Mouse (Mus musculus) spleen, adult 12 weeks (tissue): Measurements from ENCODE around the gene Ofd1.
A peak's percentile ranks its signal among the peaks of the same experiment; 100 is the strongest.

Experiments used
- DNase-seq: peaks from one replicate; pipeline ENCODE4 v3.0.0; 2022; ENCODE audit warnings: low spot score

Ofd1 gene

GRCm38 (mm10) chrX:166440616-166441063 is at the start of gene Ofd1:
TSS of gene Ofd1 (minus strand) at chrX:166440704.
- DNase-seq, result peak; percentile 76

- peak; percentile 83 for DNase-seq
These were observed 39.0 kb upstream of the Ofd1 start, which contains the start of gene Rab9 for GRCm38 (mm10) chrX:166479365-166479983. TSS of gene Rab9 (minus strand) at chrX:166479867.

DNA sequence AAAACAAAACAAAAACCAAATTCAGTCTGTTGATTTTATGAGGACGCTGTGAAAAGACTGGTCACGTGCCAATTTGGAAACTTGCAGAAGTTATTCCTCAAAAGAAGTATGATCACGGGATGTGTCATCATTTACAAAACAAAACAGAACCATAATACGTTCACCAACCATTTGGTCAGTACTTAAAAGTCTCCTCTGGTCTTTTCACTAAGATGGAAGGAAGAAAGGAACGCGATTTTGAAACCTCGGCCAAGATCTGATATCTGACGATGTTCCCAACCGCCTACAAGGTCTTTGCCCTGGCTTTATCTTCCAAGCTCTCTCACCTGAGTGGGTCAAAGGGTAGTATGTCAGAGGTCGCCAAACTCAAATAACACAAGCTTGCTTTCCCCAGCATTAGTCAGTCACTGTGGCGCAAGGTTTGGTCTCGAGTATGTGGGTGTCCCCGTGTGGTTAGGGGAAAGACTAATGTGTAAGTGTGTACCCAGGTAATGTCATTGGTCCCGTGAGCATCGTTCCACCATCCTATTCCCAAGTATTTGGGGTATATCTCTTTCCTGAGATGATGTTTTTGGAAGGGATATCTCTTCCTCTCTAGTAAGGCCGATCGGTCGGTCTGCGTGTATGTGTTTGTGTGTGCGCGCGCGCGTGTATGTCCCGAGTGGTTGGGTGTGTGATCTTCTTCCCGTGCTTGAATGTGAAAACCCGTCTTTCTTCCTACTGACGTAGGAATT is 38.3 kb upstream of the Ofd1 start:
- peak; percentile 1 for DNase-seq

DNA sequence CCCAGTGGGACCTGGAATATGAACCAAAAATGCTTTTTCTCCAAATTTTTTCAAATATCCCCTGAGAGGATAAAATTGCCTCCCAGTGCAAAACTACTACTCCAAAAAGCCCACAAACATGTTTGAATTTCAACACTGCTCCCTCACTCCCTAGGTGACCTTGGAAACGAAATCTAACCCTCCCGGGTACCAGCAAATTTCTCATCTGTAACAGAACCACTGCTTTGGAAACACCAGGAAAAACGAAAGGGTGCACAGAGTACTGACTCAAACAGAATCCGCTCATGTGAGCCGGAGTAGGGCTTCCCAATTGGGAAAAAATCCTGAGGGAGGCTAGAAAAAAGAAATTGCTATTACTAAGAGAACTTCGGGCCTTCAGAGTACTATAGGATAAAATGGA is 36.9 kb upstream of the Ofd1 start:
- DNase-seq, result no peak

DNA sequence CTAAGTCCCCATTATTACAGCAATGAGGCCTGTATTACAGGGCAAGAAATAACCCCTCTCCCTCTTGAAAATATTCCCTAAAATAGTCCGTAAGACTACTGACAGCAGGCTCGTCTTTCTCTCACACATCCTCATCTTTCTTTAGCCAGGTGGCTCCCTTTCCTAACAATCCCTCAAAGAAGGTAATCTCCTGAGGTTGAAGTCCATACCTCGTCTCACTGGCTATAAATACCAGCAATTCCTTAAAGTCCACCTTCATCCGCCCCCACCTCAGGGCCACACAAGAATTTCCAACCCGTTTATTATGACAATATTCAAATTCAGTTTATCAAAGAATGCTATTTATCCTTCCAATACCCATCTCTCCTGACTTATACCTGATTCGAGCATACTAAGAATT is 32.1 kb upstream of the Ofd1 start:
- DNase-seq, result no peak

- no peak for DNase-seq
These were observed 27.8 kb upstream of the Ofd1 start for GRCm38 (mm10) chrX:166468321-166468720.

DNA sequence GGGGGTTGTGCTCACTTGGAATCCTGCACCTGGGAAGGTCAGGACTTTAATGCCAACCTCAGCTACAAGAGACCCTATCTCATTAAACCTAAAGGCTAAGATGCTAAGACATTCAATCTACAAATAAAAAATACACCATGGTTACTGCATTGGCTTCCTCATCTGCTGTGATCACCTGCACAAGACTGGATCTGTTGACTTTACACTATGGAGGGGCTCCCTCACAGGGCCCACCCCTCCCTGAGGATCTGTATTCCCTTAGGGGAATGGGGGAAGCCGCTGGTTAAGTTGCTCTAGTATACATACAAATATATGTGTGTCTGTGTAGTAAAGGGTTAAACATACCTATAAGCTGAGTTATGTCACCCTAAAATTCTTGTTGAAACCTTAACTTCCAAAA is 15.0 kb upstream of the Ofd1 start:
- no peak for DNase-seq

DNA sequence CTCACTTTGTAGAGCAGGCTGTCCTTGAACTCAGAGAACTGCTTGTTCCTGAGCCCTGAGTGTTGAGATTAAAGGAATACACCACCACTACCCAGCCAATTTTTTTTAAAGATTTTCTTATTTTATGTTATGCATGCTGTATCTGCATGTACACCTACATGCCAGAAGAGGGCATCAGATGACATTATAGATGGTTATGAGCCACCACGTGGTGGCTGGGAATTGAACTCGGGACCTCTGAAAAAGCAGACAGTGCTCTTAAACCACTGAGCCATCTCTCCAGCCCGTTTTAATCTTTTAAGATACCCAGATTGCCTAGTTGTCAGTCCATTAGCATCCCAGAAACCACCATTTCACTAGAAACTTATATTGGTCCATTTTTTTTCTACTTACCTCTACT is 13.8 kb upstream of the Ofd1 start:
- DNase-seq, result no peak

GRCm38 (mm10) chrX:166453532-166453931 is 13.0 kb upstream of the Ofd1 start:
- DNase-seq, result no peak

DNA sequence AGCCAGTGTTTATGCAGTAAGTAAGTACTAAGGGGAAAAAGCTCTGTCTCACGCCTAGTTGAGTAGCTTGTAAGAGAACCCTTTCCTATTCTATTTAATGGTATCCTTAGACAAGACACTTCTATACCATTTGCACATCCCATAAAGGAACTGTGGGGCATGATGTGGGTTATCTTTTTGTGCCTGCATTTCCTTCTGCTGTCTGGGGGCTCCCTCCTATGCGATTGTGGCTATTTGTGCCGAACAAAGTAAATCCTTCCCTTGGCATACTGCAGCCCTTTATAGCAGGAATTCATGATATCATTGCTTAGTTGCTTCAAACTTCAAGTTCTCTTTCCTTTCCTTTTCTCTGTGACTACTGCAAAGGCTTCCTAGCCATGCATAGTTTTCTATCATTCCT is 4.0 kb upstream of the Ofd1 start:
- DNase-seq, result no peak

DNA sequence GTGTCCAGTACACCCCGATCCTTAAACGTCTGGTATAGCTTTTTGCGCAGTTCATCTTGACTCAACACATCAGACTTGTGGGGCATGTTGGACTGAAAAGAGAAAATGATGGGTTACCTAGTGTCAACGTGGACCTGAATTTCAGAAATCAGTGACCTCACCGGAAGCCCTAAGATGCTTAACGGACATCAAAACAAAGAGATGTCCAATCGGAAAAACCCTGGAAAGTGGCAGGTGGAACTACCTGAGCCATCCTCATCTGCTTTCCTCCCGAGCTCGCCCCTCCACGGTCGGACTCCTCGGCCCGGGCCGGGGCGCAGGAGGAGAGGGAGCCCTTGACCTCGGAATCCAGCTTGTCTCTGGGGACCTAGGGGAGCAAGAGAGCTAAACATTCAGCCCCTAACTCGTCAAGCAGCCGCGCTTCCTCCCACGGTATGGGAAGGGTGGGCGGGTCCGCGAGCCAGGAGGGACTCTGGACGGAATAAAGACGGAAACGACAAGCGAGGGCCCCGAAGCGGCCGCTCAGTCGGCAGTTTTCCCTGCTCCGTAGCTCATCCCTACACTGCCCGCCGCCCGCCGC is 378 bp downstream of the Ofd1 start, which contains the start of gene Trappc2:
TSS of gene Trappc2 (plus strand) at position 539 of the 580 bp plus-strand sequence.
- no peak for DNase-seq

DNA sequence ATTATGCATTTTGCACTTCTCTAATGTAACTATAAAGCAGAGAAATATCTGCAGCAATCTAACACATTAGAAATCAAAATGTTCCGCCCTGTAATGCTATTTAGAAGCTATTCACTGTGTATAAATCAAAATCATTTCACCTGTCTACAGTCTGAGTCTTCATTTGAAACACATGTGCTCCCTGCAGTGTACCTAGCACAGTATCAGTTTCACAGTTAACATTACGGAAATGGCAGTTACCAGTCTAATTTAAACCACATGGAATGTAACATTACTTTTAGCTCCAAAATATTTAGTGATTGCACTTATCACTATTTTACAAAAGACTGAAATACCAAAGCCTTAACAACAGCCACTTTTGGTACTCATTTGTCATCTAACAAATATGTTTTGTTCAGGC is 5.7 kb downstream of the Ofd1 start:
- no peak for DNase-seq

DNA sequence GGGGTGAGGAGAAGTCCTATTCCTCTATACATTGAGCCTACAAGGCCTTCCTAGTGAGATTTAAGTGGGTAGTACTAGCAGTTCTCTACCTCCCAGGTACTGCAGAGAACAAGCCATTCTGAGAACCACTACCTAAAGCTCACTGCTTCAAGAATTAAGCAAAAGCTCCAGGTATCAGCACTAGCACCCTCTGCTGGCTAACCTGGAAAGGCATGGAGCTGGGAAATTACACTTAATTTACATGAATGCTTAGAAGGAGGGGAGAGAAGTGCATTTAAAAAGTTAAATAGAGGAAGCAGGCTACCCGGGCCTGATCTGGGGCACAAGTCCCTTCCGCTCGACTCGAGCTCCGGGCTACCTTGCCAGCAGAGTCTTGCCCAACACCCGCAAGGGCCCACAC is 24.3 kb downstream of the Ofd1 start:
- no peak for DNase-seq

- no peak for DNase-seq
These were observed 32.6 kb downstream of the Ofd1 start for GRCm38 (mm10) chrX:166407865-166408264.

GRCm38 (mm10) chrX:166393753-166394152 is 46.8 kb downstream of the Ofd1 start:
- no peak for DNase-seq

DNA sequence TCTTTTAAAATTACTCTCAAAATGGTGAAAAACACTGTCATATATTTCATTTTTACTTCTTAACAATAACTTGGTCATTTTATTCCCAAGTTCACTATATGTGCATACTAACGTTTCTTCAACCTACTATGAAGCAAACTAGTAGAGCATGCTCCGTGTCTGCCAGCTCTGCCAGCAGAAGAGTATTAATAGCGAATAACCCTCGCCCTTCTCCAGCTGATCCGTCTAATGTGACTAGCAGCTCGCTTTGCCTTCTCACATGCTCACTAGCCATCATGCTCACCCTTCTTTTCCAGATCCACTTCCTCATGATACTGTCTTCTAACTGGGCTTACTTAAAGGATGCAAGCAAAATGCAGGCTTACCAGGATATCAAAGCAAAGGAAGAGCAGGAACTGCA is 53.8 kb downstream of the Ofd1 start:
- no peak for DNase-seq

- no peak for DNase-seq
These were observed 55.6 kb downstream of the Ofd1 start for GRCm38 (mm10) chrX:166384935-166385334.

DNA sequence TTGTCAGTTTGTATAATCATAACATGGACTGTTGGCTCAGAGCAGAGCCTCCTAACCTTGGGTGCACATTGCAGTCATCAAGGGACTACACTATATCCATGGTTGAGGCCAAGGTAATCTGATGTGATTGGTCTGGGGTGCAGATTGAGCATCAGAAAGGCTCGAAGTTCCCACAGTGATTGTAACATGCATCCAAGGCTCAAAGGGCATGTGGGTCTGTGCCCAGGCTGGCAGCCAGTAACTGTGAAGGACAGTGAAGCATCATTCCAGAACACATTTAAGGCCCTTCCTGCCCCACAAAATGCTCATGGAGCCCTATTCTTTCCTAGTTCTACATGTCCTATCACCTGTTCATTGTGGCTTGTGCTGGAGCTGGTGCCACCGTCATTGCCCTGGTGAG is 56.9 kb downstream of the Ofd1 start:
- no peak for DNase-seq

DNA sequence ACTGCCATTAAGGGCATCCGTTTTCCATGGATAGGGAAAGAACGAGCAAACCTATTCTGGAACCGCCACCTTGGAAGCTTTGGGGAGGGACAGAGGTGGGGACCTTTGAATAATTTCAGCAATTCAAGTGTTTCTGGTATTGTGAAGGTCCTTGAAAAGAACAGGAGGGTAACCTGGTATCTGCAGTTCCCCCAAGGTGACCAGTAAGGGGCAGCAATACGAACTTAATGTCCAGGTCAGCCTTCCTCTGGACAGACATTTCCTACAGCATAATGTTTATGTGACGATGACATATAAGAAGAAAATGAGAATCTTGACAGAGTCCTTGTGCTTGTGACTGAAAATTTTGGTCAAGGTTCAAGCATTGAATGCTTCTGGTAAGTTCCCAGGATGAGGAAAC is 61.9 kb downstream of the Ofd1 start:
- no peak for DNase-seq

DNA sequence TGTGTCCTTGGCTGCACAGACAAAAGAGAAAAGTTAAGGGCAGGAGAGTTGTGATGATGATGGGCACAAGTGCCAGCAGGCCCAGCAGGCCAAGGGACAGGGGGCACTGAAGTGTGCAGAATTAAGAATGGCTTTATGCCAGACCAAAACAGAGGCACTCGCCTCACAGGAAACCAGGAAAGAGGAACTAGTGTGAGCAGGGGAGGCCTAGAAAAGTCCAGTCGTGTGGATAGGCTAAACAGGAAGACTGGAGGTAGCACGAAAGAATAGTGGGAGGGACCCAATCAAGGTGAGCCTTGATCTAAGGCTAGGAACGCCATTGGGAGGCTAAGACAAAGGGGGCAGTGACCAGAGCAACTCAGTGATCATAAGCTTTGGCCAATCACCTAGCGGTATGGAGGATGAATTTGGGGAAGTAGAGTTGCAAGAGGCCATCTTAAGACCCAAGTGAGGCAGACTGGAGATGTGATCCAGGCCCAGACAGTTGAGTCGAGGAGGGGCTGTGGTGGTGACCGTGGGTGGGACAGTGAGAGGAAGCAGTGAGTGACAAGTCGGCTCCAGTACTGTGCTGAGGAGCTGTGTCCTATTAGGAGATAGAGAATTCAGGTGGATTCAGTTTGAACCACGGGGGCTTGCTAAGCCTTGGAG is 63.7 kb downstream of the Ofd1 start:
- no peak for DNase-seq

DNA sequence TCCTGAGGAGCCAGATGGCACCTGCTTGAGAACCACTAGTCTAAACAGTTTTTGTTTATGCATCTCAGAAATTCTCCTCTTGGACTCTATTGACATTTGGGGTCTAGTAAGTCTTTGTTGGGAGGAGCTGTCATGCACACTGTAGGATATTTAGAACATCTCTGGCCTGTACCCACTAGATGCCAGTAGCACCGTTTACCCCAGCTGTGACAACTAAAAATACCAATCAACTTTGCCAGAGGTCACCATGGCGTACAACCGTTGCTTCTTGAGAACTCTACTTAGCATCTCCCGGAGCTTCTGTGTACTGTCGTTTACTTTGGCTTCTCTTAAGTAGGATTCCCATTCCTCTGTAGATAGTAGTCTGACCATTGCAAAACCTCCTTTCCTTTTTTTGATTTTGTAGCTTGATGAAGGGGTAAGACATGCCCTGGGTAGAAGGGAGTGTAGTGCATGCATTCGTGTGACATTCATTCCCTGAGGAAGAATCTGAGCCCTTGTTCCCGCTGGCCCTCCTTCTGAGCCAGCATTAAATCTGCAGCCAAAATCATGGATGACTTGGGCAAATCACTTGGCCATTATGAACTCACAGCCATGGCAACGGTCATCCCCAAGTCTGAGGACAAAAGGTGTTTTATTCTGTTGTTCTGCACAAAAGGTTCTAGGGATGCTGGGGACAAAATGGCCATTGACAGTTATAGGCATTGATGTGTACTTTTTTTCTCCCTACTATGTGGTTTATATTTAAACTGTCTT is 74.9 kb downstream of the Ofd1 start:
- no peak for DNase-seq

DNA sequence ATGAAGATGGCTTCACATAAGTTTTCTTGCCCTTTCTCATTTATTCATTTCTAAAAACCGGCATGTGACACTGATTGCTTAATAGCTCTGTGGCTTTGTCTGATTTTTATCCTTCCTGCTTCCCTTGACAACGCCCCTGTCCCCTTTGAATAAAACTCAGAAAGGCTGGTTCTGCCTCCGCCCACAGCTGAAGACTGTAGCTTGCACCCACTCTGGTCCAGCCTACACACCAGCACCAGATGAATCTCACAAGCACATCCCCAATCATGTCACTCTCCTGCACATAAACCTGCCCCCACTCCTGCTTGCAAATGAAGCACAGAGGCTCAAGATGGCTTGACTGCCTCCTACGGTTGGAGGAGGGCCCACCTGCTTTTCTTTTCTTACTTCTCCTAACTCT is 80.0 kb downstream of the Ofd1 start:
- DNase-seq, result no peak
